Mouse (Mus musculus) midbrain, embryonic 15.5 days (tissue): Measurements from ENCODE around the gene Ndufb4. TPM values are rescaled to one million over a fixed set of nuclear protein-coding genes. Genes with fewer than 3 reads are reported as not detected.
"Not testable (repeated sequence)": the region's sequence is repeated elsewhere in the genome, so short reads cannot be mapped to it uniquely, and the experiment has no call there.

Experiments used
- ATAC-seq: fragments of 200-750 bp; cut with Nextera tagmentation; replicated peaks from 2 replicates; pipeline ENCODE4 v1.8.0; 2017; ENCODE audit warnings: moderate TSS enrichment
- H3K27ac ChIP-seq: fragments of 300-500 bp; sonication (generic); 2 replicates; pipeline ENCODE4 v1.5.1; 2015; ENCODE audit warnings: mild to moderate bottlenecking, inconsistent platforms
- H3K27me3 ChIP-seq: fragments of 300-500 bp; sonication (generic); replicated peaks from 2 replicates; pipeline ENCODE4 v1.6.1; 2015; ENCODE audit warnings: inconsistent platforms
- H3K36me3 ChIP-seq: fragments of 300-500 bp; sonication (generic); replicated peaks from 2 replicates; pipeline ENCODE4 v1.6.1; 2015; ENCODE audit warnings: inconsistent platforms
- H3K4me1 ChIP-seq: fragments of 300-500 bp; sonication (generic); 2 replicates; pipeline ENCODE4 v1.6.1; 2015; ENCODE audit warnings: inconsistent platforms
- H3K4me2 ChIP-seq: fragments of 300-500 bp; sonication (generic); 2 replicates; pipeline ENCODE4 v1.6.1; 2015; ENCODE audit warnings: inconsistent platforms, mild to moderate bottlenecking, moderate library complexity
- H3K4me3 ChIP-seq: fragments of 300-500 bp; sonication (generic); 2 replicates; pipeline ENCODE4 v1.5.1; 2015; ENCODE audit warnings: mild to moderate bottlenecking, inconsistent platforms
- H3K9ac ChIP-seq: fragments of 300-500 bp; sonication (generic); 2 replicates; pipeline ENCODE4 v1.6.1; 2015; ENCODE audit warnings: mild to moderate bottlenecking, inconsistent platforms
- H3K9me3 ChIP-seq: fragments of 300-500 bp; sonication (generic); 2 replicates; pipeline ENCODE4 v1.6.1; 2016; ENCODE audit warnings: inconsistent platforms
- WGBS: fragments of 180-500 bp; shearing (Covaris S2); methylation state at CpG from one replicate; pipeline ENCODE4 v1.1.7; 2015; ENCODE audit warnings: mixed read lengths; 5-methylcytosine and 5-hydroxymethylcytosine counted together
- polyA plus RNA-seq: library from polyadenylated mRNA; unstranded; fragments of >200 nt; fragmentation: Nextera tagmentation; extraction: Ambion mirVana; gene quantifications from 2 replicates; pipeline ENCODE4 v1.2.1, GENCODE M21; 2015

Gene Ndufb4
- polyA plus RNA-seq, result 46.3 and 49.9 TPM in 2 replicates

GRCm38 (mm10) chr16:37653731-37654657 is at the start of gene Ndufb4:
Ndufb4 (minus strand) TSS chr16:37654453.
- ATAC-seq, result peak; percentile 93
- no peaks in the 10 kb centered on the region for H3K27me3 ChIP-seq
- peak within 1 kb of the TSS; percentile 82 for H3K27ac ChIP-seq
- H3K36me3 ChIP-seq, result no peaks in the 10 kb centered on the region
- peak within 1 kb of the TSS; percentile 51 for H3K4me2 ChIP-seq
- peaks cover 27% of the 10 kb centered on the region for H3K4me1 ChIP-seq
- H3K9ac ChIP-seq, result peak within 1 kb of the TSS; percentile 67
- no peaks in the 10 kb centered on the region for H3K9me3 ChIP-seq
- WGBS, result under 1% methylated on average over 53 of the region's 58 CpGs
- peak within 1 kb of the TSS; percentile 69 for H3K4me3 ChIP-seq

GRCm38 (mm10) chr16:37703884-37704283 is 49.6 kb upstream of the Ndufb4 start:
- H3K27ac ChIP-seq, result no peak overlapping the region
- H3K9me3 ChIP-seq, result no peaks in the 10 kb centered on the region
- peaks cover 18% of the 10 kb centered on the region; the same call in 1 of the 2 replicates for H3K4me1 ChIP-seq
- ATAC-seq, result no peak
- no peak overlapping the region for H3K9ac ChIP-seq
- H3K4me2 ChIP-seq, result no peak overlapping the region
- H3K4me3 ChIP-seq, result no peak overlapping the region
- H3K36me3 ChIP-seq, result no peaks in the 10 kb centered on the region
- 64% methylated on average over 5 of the region's 5 CpGs for WGBS
- H3K27me3 ChIP-seq, result no peaks in the 10 kb centered on the region

DNA sequence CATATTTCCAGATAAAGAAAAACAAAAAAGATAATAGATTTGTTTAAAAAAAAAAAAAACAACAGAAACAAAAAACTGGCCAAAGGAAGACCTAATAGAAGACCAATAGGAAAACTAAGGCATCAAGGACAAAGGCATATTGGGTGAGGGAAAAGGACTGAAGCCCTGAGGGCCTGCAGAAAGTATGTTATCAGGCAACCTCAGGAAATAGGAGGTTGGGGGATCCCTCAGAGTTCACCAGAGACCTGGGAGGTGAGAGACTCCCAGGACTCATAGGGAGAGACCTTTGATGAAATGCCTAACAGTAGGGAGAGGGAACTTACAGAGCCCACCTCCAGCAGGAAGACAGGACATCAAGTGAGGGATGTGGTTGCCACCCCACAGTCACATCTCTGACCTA is 45.8 kb upstream of the Ndufb4 start:
- H3K27me3 ChIP-seq, H3K4me2 ChIP-seq, H3K9me3 ChIP-seq, H3K4me3 ChIP-seq, H3K4me1 ChIP-seq, H3K36me3 ChIP-seq, ATAC-seq, H3K9ac ChIP-seq, H3K27ac ChIP-seq: not testable (repeated sequence)

DNA sequence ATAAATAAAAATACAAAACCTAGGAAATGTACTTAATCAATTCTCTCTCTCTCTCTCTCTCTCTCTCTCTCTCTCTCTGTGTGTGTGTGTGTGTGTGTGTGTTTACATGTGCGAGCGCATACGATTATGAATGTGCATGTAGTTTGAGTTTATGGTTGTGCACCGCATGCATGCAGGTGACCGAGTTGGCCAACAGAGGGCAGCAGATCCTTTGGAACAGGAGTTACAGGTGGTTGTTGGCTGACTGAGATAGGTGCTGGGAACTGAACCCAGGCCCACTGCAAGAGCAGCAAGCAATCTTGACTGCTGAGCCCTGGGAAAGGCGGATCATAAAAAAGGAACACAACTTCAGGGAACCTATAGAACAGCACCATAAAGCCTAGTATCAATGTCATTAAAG is 44.5 kb upstream of the Ndufb4 start:
- no peaks in the 10 kb centered on the region for H3K27me3 ChIP-seq
- 92% methylated on average over 6 of the region's 6 CpGs for WGBS
- H3K4me3 ChIP-seq, result no peak overlapping the region
- no peak for ATAC-seq
- no peaks in the 10 kb centered on the region for H3K9me3 ChIP-seq
- H3K36me3 ChIP-seq, result no peaks in the 10 kb centered on the region
- H3K27ac ChIP-seq, result no peak overlapping the region
- H3K4me1 ChIP-seq, result no peaks in the 10 kb centered on the region
- H3K4me2 ChIP-seq, result no peak overlapping the region
- no peak overlapping the region for H3K9ac ChIP-seq

GRCm38 (mm10) chr16:37697271-37697670 is 43.0 kb upstream of the Ndufb4 start:
- H3K4me3 ChIP-seq, result no peak overlapping the region
- 92% methylated on average over 5 of the region's 5 CpGs for WGBS
- H3K9me3 ChIP-seq, result no peaks in the 10 kb centered on the region
- H3K27me3 ChIP-seq, result no peaks in the 10 kb centered on the region
- no peak overlapping the region for H3K4me2 ChIP-seq
- H3K27ac ChIP-seq, result no peak overlapping the region
- H3K4me1 ChIP-seq, result no peaks in the 10 kb centered on the region
- no peak for ATAC-seq
- H3K36me3 ChIP-seq, result no peaks in the 10 kb centered on the region
- no peak overlapping the region for H3K9ac ChIP-seq

DNA sequence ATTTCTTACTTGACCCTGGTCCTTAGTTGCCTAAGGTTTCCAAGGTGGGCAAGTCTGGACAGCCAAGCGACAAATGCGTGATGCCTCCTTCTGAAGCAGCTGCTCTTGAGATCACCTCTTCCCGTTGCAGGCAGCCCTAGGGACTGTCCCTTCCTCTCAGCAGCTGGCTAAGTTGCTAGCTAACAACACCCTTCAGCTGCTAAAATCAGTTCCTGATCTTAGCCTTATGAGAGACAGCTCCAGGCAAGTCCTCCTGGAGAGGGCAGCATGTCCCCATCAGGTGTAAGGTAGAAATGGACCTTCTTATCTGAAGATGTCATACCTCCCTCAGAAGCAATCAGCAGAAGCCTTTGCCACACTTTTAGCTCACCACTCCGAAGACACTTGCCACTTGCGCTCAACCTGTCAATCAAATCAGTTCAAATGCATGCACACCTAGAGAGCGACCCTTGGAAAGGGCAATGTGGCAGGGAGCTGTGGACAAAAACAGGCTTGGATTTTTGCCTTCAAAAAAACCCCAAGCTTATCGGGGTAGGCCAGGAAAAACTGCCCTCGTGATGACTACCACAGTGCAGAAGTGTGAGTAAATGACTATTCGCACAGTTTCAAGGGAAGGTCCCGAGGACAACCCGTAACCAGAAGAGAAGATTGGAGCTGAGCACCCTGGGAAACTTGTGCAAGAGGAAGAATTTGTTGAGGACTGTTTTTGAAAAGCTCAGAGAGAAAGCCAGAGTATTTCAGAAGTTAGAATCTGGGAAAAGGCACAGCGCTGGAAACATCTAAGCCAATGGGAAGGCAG is 36.9 kb upstream of the Ndufb4 start:
- ATAC-seq, result no peak
- H3K27ac ChIP-seq, result no peak overlapping the region
- H3K27me3 ChIP-seq, result no peaks in the 10 kb centered on the region
- no peaks in the 10 kb centered on the region for H3K36me3 ChIP-seq
- H3K9ac ChIP-seq, result no peak overlapping the region
- no peak overlapping the region for H3K4me3 ChIP-seq
- no peak overlapping the region for H3K4me2 ChIP-seq
- WGBS, result 86% methylated on average over 12 of the region's 12 CpGs
- H3K9me3 ChIP-seq, result no peaks in the 10 kb centered on the region
- H3K4me1 ChIP-seq, result peaks cover 15% of the 10 kb centered on the region

DNA sequence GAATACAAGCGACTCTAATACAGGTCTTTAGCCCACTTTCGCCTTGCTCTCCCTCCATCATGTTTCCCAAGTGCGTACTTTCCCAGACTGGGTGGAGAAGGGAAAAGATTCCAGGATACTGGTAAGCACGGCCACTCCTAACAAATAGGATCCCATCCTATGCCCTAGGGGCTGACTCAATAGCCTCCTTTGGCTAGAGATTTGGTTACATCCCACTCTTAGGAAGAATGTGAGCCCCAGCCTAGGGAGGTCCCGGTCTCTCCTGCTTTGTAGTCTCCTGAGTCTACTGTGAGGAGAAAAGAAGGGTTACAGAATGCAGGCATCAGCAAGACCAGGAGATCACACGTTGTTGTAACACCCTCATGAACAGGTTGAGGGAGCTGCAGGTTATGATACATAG is 36.2 kb upstream of the Ndufb4 start:
- no peak for ATAC-seq
- Histone ChIP-seq H3K27me3 (no peaks in the 10 kb centered on the region), H3K4me2 (no peak overlapping the region), H3K9me3 (no peaks in the 10 kb centered on the region), H3K36me3 (no peaks in the 10 kb centered on the region), H3K9ac (no peak overlapping the region), H3K4me3 (no peak overlapping the region), H3K27ac (no peak overlapping the region), H3K4me1 (peaks cover 21% of the 10 kb centered on the region)
- WGBS, result 85% methylated on average over 6 of the region's 6 CpGs

- Histone ChIP-seq H3K4me1 (peaks cover 24% of the 10 kb centered on the region), H3K9ac (no peak overlapping the region), H3K4me3 (no peak overlapping the region), H3K27ac (no peak overlapping the region), H3K9me3 (no peaks in the 10 kb centered on the region), H3K27me3 (no peaks in the 10 kb centered on the region), H3K36me3 (no peaks in the 10 kb centered on the region), H3K4me2 (no peak overlapping the region)
- WGBS, result 73% methylated on average over 10 of the region's 10 CpGs
- ATAC-seq, result no peak
Observed at GRCm38 (mm10) chr16:37689934-37690333, 35.7 kb upstream of the Ndufb4 start.

DNA sequence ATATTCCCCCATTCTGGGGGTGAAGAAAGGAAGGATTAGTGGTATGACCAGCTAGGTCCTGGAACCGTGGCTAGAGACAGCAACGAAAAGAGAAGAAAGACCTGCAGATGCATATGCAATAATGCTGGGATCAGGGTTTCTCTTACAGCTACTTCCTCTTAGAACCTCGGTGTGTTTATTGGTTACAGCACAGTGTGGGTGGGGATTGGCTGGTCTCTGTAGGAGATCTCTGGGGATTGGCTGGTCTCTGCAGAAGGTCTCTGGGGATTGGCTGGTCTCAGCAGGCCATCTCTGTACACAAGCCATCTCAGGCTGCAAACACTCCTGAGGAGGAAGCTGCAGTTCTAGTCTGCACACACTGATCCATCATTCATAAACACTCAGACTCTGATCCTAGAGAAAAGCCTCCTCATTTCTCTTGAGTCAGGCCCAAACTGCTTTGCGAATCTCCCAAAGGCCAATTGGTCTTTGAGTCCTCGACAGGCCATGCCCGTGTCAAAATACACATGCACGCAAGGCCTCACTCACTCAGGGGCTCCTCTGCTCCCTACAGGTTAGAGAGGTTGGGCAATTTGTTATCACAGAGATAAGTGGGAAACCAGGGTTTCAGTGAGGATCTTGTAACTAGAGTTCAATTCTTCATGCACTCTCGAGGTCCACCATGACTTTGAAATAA is 35.1 kb upstream of the Ndufb4 start:
- Histone ChIP-seq H3K36me3 (no peaks in the 10 kb centered on the region), H3K4me1 (peaks cover 27% of the 10 kb centered on the region), H3K9me3 (no peaks in the 10 kb centered on the region), H3K27ac (no peak overlapping the region), H3K27me3 (no peaks in the 10 kb centered on the region), H3K4me2 (no peak overlapping the region), H3K9ac (no peak overlapping the region), H3K4me3 (no peak overlapping the region)
- ATAC-seq, result no peak
- 78% methylated on average over 8 of the region's 8 CpGs for WGBS

DNA sequence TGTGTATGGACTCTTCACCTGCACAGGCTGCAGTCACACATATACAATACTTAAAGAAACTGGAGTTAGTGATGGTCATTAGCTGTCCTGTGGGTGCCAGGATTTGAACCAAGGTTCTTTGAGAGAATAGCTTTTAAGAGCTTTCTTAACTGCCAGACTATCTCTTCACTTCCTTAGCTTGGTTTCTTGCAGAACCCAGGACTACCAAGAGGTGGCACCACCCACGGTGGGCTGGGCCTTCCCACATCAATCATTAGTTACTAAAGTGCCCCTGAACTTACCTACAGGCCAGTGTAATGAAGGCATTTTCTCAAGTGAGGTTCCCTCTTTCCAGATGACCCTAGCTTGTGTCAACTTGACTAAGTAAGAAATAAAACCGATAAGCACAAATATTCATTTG is 33.9 kb upstream of the Ndufb4 start:
- no peak overlapping the region for H3K27ac ChIP-seq
- WGBS, result 71% methylated on average over 2 of the region's 2 CpGs
- H3K36me3 ChIP-seq, result no peaks in the 10 kb centered on the region
- no peaks in the 10 kb centered on the region for H3K27me3 ChIP-seq
- peaks cover 39% of the 10 kb centered on the region for H3K4me1 ChIP-seq
- no peak overlapping the region for H3K4me3 ChIP-seq
- H3K9me3 ChIP-seq, result no peaks in the 10 kb centered on the region
- ATAC-seq, result no peak
- H3K9ac ChIP-seq, result no peak overlapping the region
- H3K4me2 ChIP-seq, result no peak overlapping the region

DNA sequence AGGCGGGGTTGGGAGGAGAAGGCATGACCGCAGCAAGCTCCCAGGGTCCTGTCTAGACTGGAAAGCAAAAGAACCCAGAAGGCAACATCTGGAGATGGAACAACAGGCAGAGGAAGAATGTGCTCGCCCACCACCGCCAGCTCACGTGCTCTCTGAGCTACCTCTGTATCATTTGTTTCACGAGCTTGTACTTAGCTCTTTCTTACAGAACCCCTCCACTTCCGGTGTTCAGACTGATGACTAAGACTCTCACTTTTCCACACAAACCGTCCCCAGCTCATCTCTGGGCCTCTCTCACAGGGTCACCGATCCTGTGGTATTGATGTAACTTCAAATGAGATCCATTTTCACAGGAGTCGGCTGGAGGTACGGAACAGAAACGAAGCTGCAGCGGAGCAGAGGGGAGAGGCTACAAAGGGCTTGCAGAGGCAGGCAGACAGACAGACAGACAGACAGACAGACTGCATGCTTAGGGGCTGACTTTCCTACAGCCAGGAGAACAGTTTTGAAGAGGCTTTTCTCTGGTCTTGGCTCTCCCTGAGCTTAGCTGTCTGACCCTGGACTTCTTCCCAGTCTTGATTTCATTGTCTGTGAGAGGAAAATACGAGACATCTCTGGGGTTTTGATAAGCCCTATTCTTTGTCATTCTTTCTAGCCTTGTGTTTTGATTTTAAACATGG is 33.2 kb upstream of the Ndufb4 start:
- WGBS, result 69% methylated on average over 14 of the region's 14 CpGs
- no peak overlapping the region for H3K4me2 ChIP-seq

DNA sequence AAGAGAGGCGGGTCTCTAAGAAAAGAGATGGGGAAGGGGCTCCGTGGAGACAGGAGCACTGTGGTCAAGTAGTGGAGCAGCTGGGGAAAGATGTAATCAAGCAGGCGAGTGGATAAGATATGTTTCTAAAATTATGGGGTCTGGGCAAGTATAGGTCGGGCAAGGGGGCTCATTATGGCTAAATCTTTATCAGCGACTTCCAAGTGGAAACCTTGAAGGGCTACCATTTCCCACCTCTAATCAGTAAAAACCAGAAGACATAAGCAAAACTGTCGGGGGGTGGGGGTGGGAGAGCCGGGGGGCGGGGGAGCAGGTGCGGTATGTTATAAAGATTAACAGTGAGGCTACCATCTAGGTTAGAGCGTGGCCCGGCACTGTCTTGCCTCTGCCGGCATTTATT is 32.6 kb upstream of the Ndufb4 start:
- Histone ChIP-seq H3K27ac (0 out of 2 replicates have a peak overlapping the region, but pooled peaks have one; percentile 89), H3K36me3 (no peaks in the 10 kb centered on the region), H3K4me2 (no peak overlapping the region)

More for the DNA sequence above, 33.2 kb upstream of the Ndufb4 start:
- Histone ChIP-seq H3K27ac (no peak overlapping the region), H3K4me1 (peaks cover 46% of the 10 kb centered on the region), H3K4me3 (no peak overlapping the region), H3K9me3 (no peaks in the 10 kb centered on the region), H3K36me3 (no peaks in the 10 kb centered on the region), H3K9ac (no peak overlapping the region), H3K27me3 (no peaks in the 10 kb centered on the region)
- no peak for ATAC-seq

More for the DNA sequence above, 32.6 kb upstream of the Ndufb4 start:
- H3K27me3 ChIP-seq, result no peaks in the 10 kb centered on the region
- ATAC-seq, result no peak
- H3K9me3 ChIP-seq, result no peaks in the 10 kb centered on the region
- peaks cover 51% of the 10 kb centered on the region for H3K4me1 ChIP-seq
- no peak overlapping the region for H3K4me3 ChIP-seq
- 60% methylated on average over 12 of the region's 12 CpGs for WGBS
- no peak overlapping the region for H3K9ac ChIP-seq
